Mouse (Mus musculus): ENCODE measurements around the gene Washc4. TPM values are rescaled to one million over a fixed set of nuclear protein-coding genes. Genes with fewer than 3 reads are reported as not detected.

Washc4 gene
- polyA plus RNA-seq, 1 experiment, result 4.0 TPM

DNA sequence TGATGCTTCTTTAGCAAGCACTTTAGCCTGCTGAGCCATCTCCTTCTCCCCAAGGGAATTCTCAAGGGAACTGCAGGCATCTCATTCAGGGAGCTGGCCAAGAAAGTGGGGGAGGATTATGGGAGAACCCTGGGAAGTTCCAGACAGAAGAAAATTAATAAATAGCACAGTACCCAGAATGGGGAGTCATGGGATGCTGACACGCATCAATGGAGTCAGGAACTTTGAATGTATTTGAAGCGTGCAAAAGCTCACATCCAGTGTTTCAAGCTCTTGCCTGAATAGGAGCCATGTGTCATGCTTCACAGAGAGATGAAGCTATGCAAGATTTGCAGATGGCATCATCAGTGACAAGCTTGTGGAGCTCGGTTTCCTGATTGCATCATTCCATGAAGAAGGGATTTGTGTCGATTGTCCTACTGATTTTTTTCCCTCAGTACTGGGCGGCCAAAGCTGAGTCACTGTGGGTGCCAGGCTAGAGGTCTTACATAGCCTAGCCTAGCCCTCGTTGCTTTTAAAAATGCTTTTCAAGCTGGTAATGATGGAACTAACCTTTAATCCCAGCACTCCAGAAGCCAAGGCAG, 13.1 kb upstream of the Washc4 start:
- H3K27ac ChIP-seq (ENCODE audit: insufficient read depth, low read depth, low read length), result no peak overlapping the region
- DNase-seq, result no peak
- TF ChIP-seq POLR2A (IDR thresholded peaks at IDR 0.05; ENCODE audit: low read depth, low read length), result no peak
- no peak for TF ChIP-seq CTCF (conservative IDR thresholded peaks at IDR 0.05; ENCODE audit: insufficient read depth, insufficient read length, low read depth, low read length)
- H3K36me3 ChIP-seq (ENCODE audit: control insufficient read depth, insufficient read depth, low read length), result no peaks in the 10 kb centered on the region
- no peaks in the 10 kb centered on the region for H3K4me1 ChIP-seq (ENCODE audit: control insufficient read depth, insufficient read depth, low read length)
- no peaks in the 10 kb centered on the region for H3K27me3 ChIP-seq (replicated peaks; ENCODE audit: control insufficient read depth, insufficient read depth, low read length)
- H3K4me3 ChIP-seq (ENCODE audit: insufficient read depth, low read depth, low read length), result no peak overlapping the region
- 71% methylated on average over 6 of the region's 6 CpGs for WGBS

DNA sequence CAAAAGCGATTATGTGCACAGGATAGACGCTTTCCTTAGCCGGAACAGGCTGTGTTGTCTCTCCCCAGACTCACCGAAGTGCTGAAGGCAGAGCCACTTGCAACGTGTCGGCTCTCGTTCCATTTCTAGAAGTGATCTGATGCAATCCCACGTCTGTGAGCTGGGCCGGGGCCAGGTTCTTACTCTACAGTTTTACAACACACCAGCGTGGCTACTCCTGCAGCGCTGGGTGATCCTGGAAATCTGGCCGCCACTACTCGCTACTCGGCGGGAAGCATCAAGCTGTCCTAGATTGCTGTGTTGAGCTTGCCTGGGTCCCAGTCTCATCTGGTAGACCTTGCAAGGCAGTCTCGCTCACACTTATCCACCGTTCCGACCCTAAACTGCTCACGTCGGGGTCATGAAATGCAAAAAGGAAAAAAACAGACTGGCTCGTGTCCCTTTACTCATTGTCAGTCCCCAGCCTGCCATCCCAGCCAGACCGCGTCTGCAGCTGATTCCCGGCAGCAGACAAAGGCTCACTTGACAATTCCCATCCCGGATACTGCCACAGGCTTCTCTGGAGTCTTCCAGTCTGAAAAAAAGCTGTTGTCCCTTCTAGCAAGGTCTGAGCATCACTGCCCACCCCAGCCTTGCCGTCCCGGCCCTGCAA, 10.2 kb upstream of the Washc4 start:
- DNase-seq, result peak; percentile 29
- Histone ChIP-seq H3K27ac (ENCODE audit: insufficient read depth, low read depth, low read length) (no peak overlapping the region), H3K4me1 (ENCODE audit: control insufficient read depth, insufficient read depth, low read length) (no peaks in the 10 kb centered on the region), H3K36me3 (ENCODE audit: control insufficient read depth, insufficient read depth, low read length) (no peaks in the 10 kb centered on the region), H3K4me3 (ENCODE audit: insufficient read depth, low read depth, low read length) (peak overlapping the region; percentile 40), H3K27me3 (replicated peaks; ENCODE audit: control insufficient read depth, insufficient read depth, low read length) (no peaks in the 10 kb centered on the region)
- 3% methylated on average over 27 of the region's 27 CpGs for WGBS
- TF ChIP-seq POLR2A (IDR thresholded peaks at IDR 0.05; ENCODE audit: low read depth, low read length) (no peak), CTCF (conservative IDR thresholded peaks at IDR 0.05; ENCODE audit: insufficient read depth, insufficient read length, low read depth, low read length) (no peak)

DNA sequence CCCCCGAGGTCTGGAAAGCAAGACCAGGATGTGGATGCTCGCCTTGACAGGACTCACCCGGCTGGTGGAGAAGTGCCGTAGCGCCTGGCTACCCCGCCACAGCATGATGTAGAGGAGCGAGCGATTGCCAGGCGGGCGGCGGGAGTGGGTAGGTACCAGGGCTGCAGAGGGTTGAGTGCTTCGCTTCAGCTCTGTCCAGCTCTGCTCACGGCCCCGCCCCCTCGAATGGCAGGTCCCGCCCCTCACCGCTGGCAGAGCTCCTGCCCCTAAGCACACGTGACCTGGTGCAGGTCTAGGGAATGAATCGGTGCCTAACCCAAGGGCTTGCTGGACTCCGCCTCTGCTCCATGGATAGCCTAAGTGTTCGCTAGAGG, 9.7 kb upstream of the Washc4 start, which contains the start of gene Aldh1l2:
Gene Aldh1l2, minus strand, starts transcription at position 231 of the 374 bp plus-strand sequence.
- Histone ChIP-seq H3K27ac (ENCODE audit: insufficient read depth, low read depth, low read length) (no peak within 1 kb of the TSS), H3K4me1 (ENCODE audit: control insufficient read depth, insufficient read depth, low read length) (no peaks in the 10 kb centered on the region), H3K4me3 (ENCODE audit: insufficient read depth, low read depth, low read length) (peak within 1 kb of the TSS; percentile 40), H3K27me3 (replicated peaks; ENCODE audit: control insufficient read depth, insufficient read depth, low read length) (no peaks in the 10 kb centered on the region), H3K36me3 (ENCODE audit: control insufficient read depth, insufficient read depth, low read length) (no peaks in the 10 kb centered on the region)
- TF ChIP-seq POLR2A (IDR thresholded peaks at IDR 0.05; ENCODE audit: low read depth, low read length) (no peak), CTCF (conservative IDR thresholded peaks at IDR 0.05; ENCODE audit: insufficient read depth, insufficient read length, low read depth, low read length) (no peak)
- WGBS, result under 1% methylated on average over 21 of the region's 21 CpGs
- DNase-seq, result peak; percentile 92

DNA sequence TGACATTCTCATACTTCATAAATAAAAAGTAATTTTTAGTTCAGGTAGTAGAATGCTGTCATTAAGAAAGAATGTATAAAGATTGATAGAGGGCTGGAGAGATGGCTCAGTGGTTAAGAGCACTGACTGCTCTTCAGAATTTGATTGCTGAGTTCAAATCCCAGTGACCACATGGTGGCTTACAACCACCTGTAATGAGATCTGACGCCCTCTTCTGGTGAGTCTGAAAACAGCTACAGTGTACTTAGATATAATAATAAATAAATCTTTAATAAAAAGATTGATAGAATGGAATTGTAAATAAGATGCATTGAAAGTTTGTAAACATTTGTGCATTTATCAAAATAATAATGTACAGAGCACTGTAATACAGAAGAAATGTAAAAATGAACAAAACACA, 7.1 kb upstream of the Washc4 start:
- DNase-seq, result no peak
- no peak for TF ChIP-seq CTCF (conservative IDR thresholded peaks at IDR 0.05; ENCODE audit: insufficient read depth, insufficient read length, low read depth, low read length)
- TF ChIP-seq POLR2A (IDR thresholded peaks at IDR 0.05; ENCODE audit: low read depth, low read length), result no peak
- H3K4me1 ChIP-seq (ENCODE audit: control insufficient read depth, insufficient read depth, low read length), result no peaks in the 10 kb centered on the region
- no peak overlapping the region for H3K27ac ChIP-seq (ENCODE audit: insufficient read depth, low read depth, low read length)
- H3K4me3 ChIP-seq (ENCODE audit: insufficient read depth, low read depth, low read length), result no peak overlapping the region
- no peaks in the 10 kb centered on the region for H3K36me3 ChIP-seq (ENCODE audit: control insufficient read depth, insufficient read depth, low read length)
- WGBS, result 8% methylated on average over 1 of the region's 1 CpGs
- H3K27me3 ChIP-seq (replicated peaks; ENCODE audit: control insufficient read depth, insufficient read depth, low read length), result no peaks in the 10 kb centered on the region

DNA sequence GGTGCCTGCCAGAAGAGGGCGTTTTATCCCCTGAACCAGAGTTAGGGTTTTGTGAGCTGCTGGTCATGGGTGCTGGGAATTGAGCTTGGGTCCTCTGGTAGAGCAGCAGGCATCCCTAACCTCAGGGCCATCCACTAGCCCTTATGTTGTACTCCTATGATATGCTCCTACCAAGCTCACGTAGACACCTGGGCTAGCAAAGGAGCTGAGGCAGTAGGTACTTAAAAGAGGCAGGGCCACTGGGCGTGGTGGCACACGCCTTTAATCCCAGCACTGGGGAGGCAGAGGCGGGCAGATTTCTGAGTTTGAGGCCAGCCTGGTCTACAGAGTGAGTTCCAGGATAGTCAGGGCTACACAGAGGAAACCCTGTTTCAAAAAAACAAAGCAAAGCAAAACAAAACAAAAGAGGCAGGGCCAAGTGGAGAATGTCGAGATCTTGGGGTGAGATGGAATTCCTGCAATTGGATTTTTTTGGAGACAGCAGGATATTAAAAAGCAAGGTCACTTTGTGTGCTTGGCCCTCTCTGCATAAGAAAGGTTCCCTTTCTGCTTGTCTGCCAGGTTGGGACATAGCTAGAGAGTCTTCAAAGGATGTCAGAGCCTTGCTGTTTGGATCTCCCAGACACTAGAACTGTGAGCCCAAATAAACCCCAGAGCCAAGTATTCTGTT, 4.1 kb upstream of the Washc4 start:
- Histone ChIP-seq H3K27ac (ENCODE audit: insufficient read depth, low read depth, low read length) (no peak overlapping the region), H3K36me3 (ENCODE audit: control insufficient read depth, insufficient read depth, low read length) (no peaks in the 10 kb centered on the region), H3K4me3 (ENCODE audit: insufficient read depth, low read depth, low read length) (no peak overlapping the region), H3K27me3 (replicated peaks; ENCODE audit: control insufficient read depth, insufficient read depth, low read length) (no peaks in the 10 kb centered on the region), H3K4me1 (ENCODE audit: control insufficient read depth, insufficient read depth, low read length) (no peaks in the 10 kb centered on the region)
- TF ChIP-seq CTCF (conservative IDR thresholded peaks at IDR 0.05; ENCODE audit: insufficient read depth, insufficient read length, low read depth, low read length), result no peak
- TF ChIP-seq POLR2A (IDR thresholded peaks at IDR 0.05; ENCODE audit: low read depth, low read length), result no peak
- WGBS, result 75% methylated on average over 6 of the region's 6 CpGs
- no peak for DNase-seq

DNA sequence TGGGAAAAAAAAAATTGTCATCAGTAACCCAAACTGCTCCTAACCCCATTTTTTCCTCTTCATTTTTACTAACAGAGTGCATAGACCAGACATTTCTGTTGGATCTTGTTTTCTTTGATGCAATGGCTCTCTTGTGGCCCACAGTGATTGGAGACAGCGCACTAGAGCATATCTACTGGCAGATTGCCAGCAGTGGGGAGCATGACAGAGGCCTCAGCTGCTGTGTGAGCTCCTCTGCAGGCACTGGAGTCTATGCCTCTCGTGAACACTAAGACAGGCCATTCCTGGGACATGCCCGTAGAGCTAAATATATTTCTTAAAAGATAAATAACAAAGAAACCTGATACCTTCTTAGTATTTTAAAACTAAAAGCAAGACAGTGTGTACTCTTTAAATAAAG, 3.5 kb upstream of the Washc4 start:
- H3K4me1 ChIP-seq (ENCODE audit: control insufficient read depth, insufficient read depth, low read length), result no peaks in the 10 kb centered on the region
- no peak for TF ChIP-seq POLR2A (IDR thresholded peaks at IDR 0.05; ENCODE audit: low read depth, low read length)
- no peak for TF ChIP-seq CTCF (conservative IDR thresholded peaks at IDR 0.05; ENCODE audit: insufficient read depth, insufficient read length, low read depth, low read length)
- DNase-seq, result no peak
- no peaks in the 10 kb centered on the region for H3K36me3 ChIP-seq (ENCODE audit: control insufficient read depth, insufficient read depth, low read length)
- H3K4me3 ChIP-seq (ENCODE audit: insufficient read depth, low read depth, low read length), result no peak overlapping the region
- 47% methylated on average over 3 of the region's 3 CpGs for WGBS
- H3K27ac ChIP-seq (ENCODE audit: insufficient read depth, low read depth, low read length), result no peak overlapping the region
- H3K27me3 ChIP-seq (replicated peaks; ENCODE audit: control insufficient read depth, insufficient read depth, low read length), result no peaks in the 10 kb centered on the region

DNA sequence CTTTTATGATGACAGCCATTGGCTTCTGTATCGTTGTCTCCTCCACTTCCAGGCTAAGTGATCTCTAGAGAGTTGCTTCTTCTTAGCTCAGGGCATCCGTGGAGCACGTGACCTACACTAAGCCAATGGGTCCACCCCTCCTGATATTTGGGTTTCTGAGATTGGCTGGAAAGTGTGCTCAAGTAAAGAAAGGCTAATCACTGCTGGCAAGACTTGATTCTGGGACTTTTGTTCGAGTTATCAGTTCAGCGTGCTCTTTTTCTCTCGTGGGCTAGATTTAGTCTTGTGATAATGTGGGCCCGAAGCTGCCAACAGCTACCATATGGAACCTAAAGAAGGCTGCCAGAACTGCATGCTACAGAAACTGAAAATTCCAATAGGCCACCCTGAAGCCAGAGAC, 1.3 kb upstream of the Washc4 start:
- TF ChIP-seq POLR2A (IDR thresholded peaks at IDR 0.05; ENCODE audit: low read depth, low read length), result no peak
- no peak for TF ChIP-seq CTCF (conservative IDR thresholded peaks at IDR 0.05; ENCODE audit: insufficient read depth, insufficient read length, low read depth, low read length)
- no peak for DNase-seq

More for the DNA sequence above, 1.3 kb upstream of the Washc4 start:
- H3K27me3 ChIP-seq (replicated peaks; ENCODE audit: control insufficient read depth, insufficient read depth, low read length), result no peaks in the 10 kb centered on the region
- no peak overlapping the region for H3K4me3 ChIP-seq (ENCODE audit: insufficient read depth, low read depth, low read length)
- H3K27ac ChIP-seq (ENCODE audit: insufficient read depth, low read depth, low read length), result no peak overlapping the region
- WGBS, result 89% methylated on average over 7 of the region's 7 CpGs
- peaks cover 3% of the 10 kb centered on the region for H3K4me1 ChIP-seq (ENCODE audit: control insufficient read depth, insufficient read depth, low read length)
- no peaks in the 10 kb centered on the region for H3K36me3 ChIP-seq (ENCODE audit: control insufficient read depth, insufficient read depth, low read length)
